Mouse (Mus musculus): ENCODE measurements around the gene Cplx3.

Gene Cplx3

GRCm38 (mm10) chr9:57560263-57560662 lies 45.8 kb downstream of the Cplx3 start:
- no peak for DNase-seq (ENCODE audit: low spot score)

GRCm38 (mm10) chr9:57559568-57559967 lies 46.5 kb downstream of the Cplx3 start:
- DNase-seq (ENCODE audit: low spot score) = no peak

- DNase-seq (ENCODE audit: low spot score) = no peak
Observed at GRCm38 (mm10) chr9:57558625-57559024, 47.5 kb downstream of the Cplx3 start.

GRCm38 (mm10) chr9:57557215-57557614 lies 48.9 kb downstream of the Cplx3 start:
- no peak for DNase-seq (ENCODE audit: low spot score)

- DNase-seq (ENCODE audit: low spot score) = no peak
Observed at GRCm38 (mm10) chr9:57554753-57555152, 51.3 kb downstream of the Cplx3 start.

GRCm38 (mm10) chr9:57553119-57553518 lies 53.0 kb downstream of the Cplx3 start:
- DNase-seq (ENCODE audit: low spot score) = no peak

- DNase-seq (ENCODE audit: low spot score) = peak; percentile 65
Observed at GRCm38 (mm10) chr9:57552139-57552887, 53.8 kb downstream of the Cplx3 start, which contains the start of gene Mpi. Gene Mpi (minus strand): TSS chr9:57552763.

- no peak for DNase-seq (ENCODE audit: low spot score)
Observed at GRCm38 (mm10) chr9:57550126-57550862, 55.8 kb downstream of the Cplx3 start.

Measured in urinary bladder, postnatal 25 days (tissue).